Mouse (Mus musculus): ENCODE measurements around the gene Crybg1. TPM values are rescaled to one million over a fixed set of nuclear protein-coding genes. Genes with fewer than 3 reads are reported as not detected.

Gene Crybg1
- total RNA-seq, 4 experiments from 2014 or later = 3.3 to 4.0 (median 3.4) TPM

GRCm38 (mm10) chr10:44094794-44095193, 53.9 kb downstream of the Crybg1 start:
- no peak for DNase-seq (ENCODE audit: low spot score)

GRCm38 (mm10) chr10:44091757-44092156, 56.9 kb downstream of the Crybg1 start:
- DNase-seq (ENCODE audit: low spot score) = no peak

- no peak for DNase-seq (ENCODE audit: low spot score)
These were observed 68.3 kb downstream of the Crybg1 start for GRCm38 (mm10) chr10:44080351-44080750.

DNA sequence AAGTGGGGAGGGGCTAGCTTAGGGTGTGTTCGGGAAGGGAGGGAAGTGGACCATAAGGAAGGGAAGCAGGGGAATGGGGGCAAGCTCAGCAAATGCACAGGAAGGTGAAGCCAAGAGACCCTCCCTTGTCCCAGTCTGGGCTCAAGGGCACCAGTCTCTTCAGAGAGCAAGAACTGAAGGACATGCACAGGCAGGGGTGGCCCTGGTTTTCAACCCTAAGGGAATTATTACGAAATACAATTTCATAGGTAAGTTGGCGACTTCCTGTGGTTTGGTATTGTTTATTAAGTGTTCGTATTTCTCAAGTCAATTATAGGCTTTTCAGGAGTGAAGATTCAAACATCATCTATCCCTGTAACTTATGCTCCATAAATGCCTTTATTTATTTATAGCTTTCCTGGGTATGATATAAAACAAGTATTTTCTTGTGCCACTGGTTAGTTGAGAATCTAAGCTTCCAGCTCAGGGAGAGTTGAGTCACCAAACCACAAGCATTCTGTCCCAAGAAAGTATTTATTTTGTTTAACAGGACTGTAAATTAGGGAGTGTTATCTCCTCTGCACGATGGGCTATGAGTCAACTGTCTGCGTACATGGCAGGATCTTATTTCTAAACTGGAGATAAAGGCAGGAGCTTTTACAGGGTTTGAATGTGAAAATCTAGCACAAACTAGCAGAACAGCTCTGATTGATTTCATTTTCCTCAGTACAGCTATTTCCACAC, 69.7 kb downstream of the Crybg1 start:
- DNase-seq (ENCODE audit: low spot score) = no peak

DNA sequence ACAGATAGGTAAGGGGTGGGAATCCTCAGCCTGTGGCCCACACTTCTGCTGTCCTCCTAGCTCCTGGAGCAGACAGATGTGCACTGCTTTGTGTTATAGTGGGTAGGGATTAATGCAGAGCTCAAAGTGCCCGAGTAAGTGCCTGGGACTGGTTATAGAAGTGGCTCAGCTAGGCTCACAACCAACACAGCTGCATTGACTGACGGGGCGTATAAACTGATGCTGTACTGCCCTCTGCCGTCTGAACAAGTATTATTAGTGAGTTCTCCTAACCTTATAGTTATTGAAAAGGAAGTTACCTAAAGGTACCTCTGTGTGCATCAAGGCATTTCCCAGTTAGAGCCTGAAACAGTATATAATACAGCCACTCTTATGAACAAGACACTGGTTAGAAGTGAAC, 77.6 kb downstream of the Crybg1 start:
- peak; percentile 59 for DNase-seq (ENCODE audit: low spot score)

DNA sequence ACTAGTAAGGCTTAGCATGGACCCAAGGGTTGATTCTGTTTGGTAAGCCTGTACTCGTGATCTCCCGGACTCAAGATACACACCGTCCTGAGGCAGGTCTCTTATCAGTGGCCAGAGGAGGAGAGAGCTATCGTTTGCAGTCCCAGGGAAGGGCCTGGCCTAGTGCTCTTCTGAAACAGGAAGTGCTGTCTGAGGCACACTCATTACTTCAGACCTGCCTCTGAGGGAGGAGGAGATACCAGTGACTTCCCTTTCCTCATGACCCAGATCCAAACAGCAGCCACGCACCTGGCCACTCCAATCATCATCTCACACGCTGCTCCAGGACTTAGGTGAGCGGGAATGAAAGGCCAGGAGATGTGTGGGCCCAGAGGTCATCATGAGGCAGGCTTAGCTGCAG, 79.5 kb downstream of the Crybg1 start:
- no peak for DNase-seq (ENCODE audit: low spot score)

GRCm38 (mm10) chr10:44065848-44066360, 82.7 kb downstream of the Crybg1 start:
- DNase-seq (ENCODE audit: low spot score) = no peak

DNA sequence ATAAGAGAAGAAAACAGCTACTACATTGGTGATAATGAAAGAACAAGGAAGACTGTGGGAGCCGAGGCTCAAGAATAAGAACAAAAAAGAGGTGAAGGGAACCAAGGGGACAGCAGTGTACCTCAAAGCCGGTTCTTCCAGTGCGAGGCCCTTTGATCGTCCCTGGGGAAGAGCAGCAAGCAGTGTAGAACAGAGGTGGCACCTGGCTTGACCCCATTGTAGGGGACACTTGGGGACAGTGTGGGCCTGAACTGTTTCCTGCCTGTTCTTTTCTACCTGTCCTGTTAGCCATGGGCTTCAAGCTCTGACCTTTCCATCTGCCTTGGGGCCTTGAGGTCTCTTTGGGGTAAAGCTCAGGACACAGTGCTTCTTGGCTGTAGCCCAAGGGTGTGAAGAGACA, 85.7 kb downstream of the Crybg1 start:
- no peak for DNase-seq (ENCODE audit: low spot score)

DNA sequence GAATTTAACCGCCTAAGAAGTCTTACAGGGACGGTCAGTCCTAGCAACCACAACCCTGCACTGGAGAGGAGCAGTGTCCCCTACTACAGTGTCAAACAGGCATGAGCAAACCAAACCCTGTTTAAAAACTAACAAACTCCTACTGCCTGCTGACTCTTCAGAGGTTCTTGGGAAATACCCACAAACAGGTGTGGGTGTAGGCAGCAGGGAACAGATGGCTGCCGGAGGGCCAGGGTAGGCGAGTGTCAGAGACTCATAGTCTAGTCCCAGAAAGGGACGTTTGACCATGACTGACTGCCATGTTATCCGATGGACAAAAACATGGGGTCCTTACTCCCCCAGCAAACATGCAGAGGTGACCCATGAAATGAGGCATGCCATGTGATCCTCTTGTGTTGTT, 97.7 kb downstream of the Crybg1 start:
- DNase-seq (ENCODE audit: low spot score) = no peak

GRCm38 (mm10) chr10:44044727-44045126, 103.9 kb downstream of the Crybg1 start:
- DNase-seq (ENCODE audit: low spot score) = no peak

GRCm38 (mm10) chr10:44043630-44044029, 105.0 kb downstream of the Crybg1 start:
- no peak for DNase-seq (ENCODE audit: low spot score)

- DNase-seq (ENCODE audit: low spot score) = no peak
These were observed 109.5 kb downstream of the Crybg1 start for GRCm38 (mm10) chr10:44039185-44039584.

GRCm38 (mm10) chr10:44037918-44038544, 110.6 kb downstream of the Crybg1 start:
- no peak for DNase-seq (ENCODE audit: low spot score)

GRCm38 (mm10) chr10:44029566-44029965, 119.1 kb downstream of the Crybg1 start:
- no peak for DNase-seq (ENCODE audit: low spot score)

- DNase-seq (ENCODE audit: low spot score) = no peak
These were observed 121.4 kb downstream of the Crybg1 start for GRCm38 (mm10) chr10:44027226-44027625.

DNA sequence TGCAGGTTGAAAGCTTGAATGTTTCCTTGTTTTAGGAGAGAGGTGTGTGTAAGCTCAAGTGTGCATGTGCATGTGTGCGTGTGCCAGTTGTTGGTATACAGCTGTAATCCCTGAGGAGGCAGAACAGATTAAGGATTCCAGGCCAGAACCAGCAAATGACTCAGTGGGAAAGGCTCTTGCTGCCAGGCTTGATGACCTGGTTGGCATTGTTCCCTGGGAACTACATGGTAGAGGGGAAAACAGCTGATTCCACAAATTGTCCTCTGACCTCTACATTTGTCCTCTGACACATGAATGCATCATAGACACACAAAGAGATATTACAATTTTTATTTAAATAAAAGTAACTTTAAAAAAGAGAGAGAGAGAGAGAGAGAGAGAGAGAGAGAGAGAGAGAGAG, 122.5 kb downstream of the Crybg1 start:
- DNase-seq (ENCODE audit: low spot score) = no peak

GRCm38 (mm10) chr10:44024705-44025104, 123.9 kb downstream of the Crybg1 start:
- DNase-seq (ENCODE audit: low spot score) = no peak

DNA sequence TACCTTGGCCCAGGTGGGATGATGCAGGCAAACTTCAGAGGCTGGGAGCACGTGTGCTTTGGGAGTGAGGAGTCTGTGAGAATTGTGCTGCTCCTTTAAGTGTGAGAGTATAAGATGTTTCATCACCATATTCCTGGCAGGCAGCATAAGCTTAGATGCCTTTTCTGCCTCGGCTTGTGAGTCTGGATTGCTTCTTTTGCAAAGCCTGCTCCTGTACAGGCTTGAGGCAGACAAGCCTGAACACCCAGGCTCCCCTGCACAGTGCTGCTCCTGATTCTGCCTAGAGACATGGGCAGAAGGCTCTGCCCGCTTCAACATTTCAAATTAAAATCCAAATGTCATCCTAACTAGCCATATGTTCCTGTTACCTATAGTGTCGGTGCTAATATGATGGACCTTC, 128.5 kb downstream of the Crybg1 start:
- DNase-seq (ENCODE audit: low spot score) = no peak

- no peak for DNase-seq (ENCODE audit: low spot score)
These were observed 130.1 kb downstream of the Crybg1 start for GRCm38 (mm10) chr10:44018562-44018961.

- no peak for DNase-seq (ENCODE audit: low spot score)
These were observed 133.0 kb downstream of the Crybg1 start for GRCm38 (mm10) chr10:44015631-44016030.

DNA sequence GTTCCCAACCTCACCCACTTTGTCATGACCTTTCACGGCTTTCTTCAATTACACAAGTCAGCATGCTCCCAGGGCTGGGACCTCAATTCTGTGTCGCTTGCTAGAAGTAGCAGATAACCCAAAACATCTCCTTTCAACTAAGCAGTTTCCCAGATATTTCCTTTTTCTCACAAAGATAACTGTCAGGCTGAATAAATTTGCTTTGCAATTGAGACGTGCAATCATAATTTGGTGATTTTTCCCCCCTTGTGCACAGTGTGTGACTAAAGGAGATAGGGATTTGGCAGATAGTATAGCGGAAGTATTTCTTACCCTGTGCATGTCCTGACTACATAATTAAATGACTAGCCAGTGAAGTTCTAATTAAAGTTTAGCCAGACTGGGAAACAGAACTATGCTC, 134.8 kb downstream of the Crybg1 start:
- no peak for DNase-seq (ENCODE audit: low spot score)

DNA sequence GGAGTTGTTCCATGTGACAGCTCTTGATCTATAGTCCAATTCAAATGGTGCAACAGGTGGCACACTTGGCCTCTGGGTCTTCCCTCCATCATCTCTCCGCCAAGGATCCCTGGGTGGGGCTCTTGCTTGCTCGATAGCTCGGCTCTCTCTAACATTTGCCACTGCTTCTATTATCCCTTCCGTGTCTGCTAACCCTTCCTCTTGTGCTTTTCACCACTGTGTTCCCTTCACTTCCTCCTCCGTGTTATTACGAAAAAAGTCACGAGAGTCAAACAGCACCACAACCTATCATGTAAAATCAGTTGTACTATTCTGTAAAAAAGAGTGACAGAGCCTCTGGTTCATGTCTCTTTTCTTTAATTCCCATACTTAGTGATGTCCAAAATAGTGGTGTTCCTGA, 137.2 kb downstream of the Crybg1 start:
- DNase-seq (ENCODE audit: low spot score) = no peak

- DNase-seq (ENCODE audit: low spot score) = no peak
These were observed 139.8 kb downstream of the Crybg1 start for GRCm38 (mm10) chr10:44008808-44009207.

Measured in heart, adult 8-10 months (tissue).